ENCODE assay signal across 14 mouse cellular contexts in genomic region chr12:40247384-40247783, GRCm38 (mm10). TPM values are rescaled to one million over a fixed set of nuclear protein-coding genes. Genes with fewer than 3 reads are reported as not detected.
A peak's percentile ranks its signal among the peaks of the same experiment; 100 is the strongest.
DNase-seq lines count a peak whose midpoint lies in the region; ATAC-seq and TF ChIP-seq lines count a peak whose summit lies in the region.
"Had no signal": no experiment of that assay in that cellular context is flagged by ENCODE, and none has a peak within 500 bp of the region (broad histone marks: within the 10 kb centered on the region; RNA-seq: fewer than 3 reads in every experiment).

No protein-coding gene starts in this region.

- dilution Hi-C loops in CH12.LX (cut with MboI; ENCODE audit: extremely low pct_ligation_motif_present, extremely low pct_unique_long_range_greater_than_20kb, low sequenced_read_pairs) = no loop called here

- no peak for TF ChIP-seq EP300 in CH12.LX (IDR thresholded peaks at IDR 0.05; ENCODE audit: low read length)
- TF ChIP-seq EP300 in liver, postnatal 0 days (IDR thresholded peaks at IDR 0.05; ENCODE audit: low read depth) = no peak

- peak overlapping the region; percentile 43 for H3K4me2 ChIP-seq in CH12.LX (ENCODE audit: insufficient read depth, low read depth, poor library complexity, severe bottlenecking)
- H3K4me2 ChIP-seq in intestine, embryonic 15.5 days (replicated peaks) = no peak overlapping the region
- peak overlapping the region; percentile 38; the same call in 1 of the 2 replicates for H3K4me2 ChIP-seq in liver, postnatal 0 days (ENCODE audit: low read depth, low read length)
- H3K4me2 ChIP-seq: embryonic facial prominence, embryonic 12.5 days; hindbrain, embryonic 15.5 days had no signal

- no peaks in the 10 kb centered on the region for H3K36me3 ChIP-seq in liver, adult 2 months (ENCODE audit: control insufficient read depth, insufficient read depth, low read length)
- H3K36me3 ChIP-seq in CH12.LX (replicated peaks in 1 of 2; ENCODE audit: control insufficient read depth in 1 of 2, insufficient read depth in 1 of 2, low read length in 1 of 2) = no peaks in the 10 kb centered on the region
- no peaks in the 10 kb centered on the region for H3K36me3 ChIP-seq in intestine, embryonic 15.5 days
- H3K36me3 ChIP-seq in liver, postnatal 0 days (replicated peaks; ENCODE audit: insufficient read depth, low read length) = no peaks in the 10 kb centered on the region
- H3K36me3 ChIP-seq: embryonic facial prominence, embryonic 12.5 days; hindbrain, embryonic 15.5 days; limb, embryonic 10.5 days had no signal

- no peaks in the 10 kb centered on the region for H3K79me2 ChIP-seq in liver, adult 2 months (ENCODE audit: control insufficient read depth, insufficient read depth, low read length)
- H3K79me2 ChIP-seq in CH12.LX (replicated peaks; ENCODE audit: control insufficient read depth, extremely low read depth, insufficient read depth, poor library complexity, severe bottlenecking) = no peaks in the 10 kb centered on the region

- no peak for TF ChIP-seq CTCF in liver, adult 2 months (IDR thresholded peaks at IDR 0.05; ENCODE audit: low read depth, low read length)
- no peak for TF ChIP-seq CTCF in CH12.LX (conservative IDR thresholded peaks at IDR 0.05 in 1 of 2, IDR thresholded peaks at IDR 0.05 in 1 of 2; ENCODE audit: low read depth in 2 of 2, low read length in 2 of 2)
- TF ChIP-seq CTCF in liver, postnatal 0 days (IDR thresholded peaks at IDR 0.05; ENCODE audit: low read depth) = no peak

- H3K27me3 ChIP-seq in liver, adult 2 months (ENCODE audit: control insufficient read depth, insufficient read depth, low read length) = no peaks in the 10 kb centered on the region
- no peaks in the 10 kb centered on the region for H3K27me3 ChIP-seq in CH12.LX (replicated peaks)
- no peaks in the 10 kb centered on the region for H3K27me3 ChIP-seq in intestine, embryonic 15.5 days (replicated peaks)
- H3K27me3 ChIP-seq in liver, postnatal 0 days (ENCODE audit: insufficient read depth, low read length) = no peaks in the 10 kb centered on the region
- H3K27me3 ChIP-seq: embryonic facial prominence, embryonic 12.5 days; hindbrain, embryonic 15.5 days had no signal

- H3K4me3 ChIP-seq in liver, adult 2 months (ENCODE audit: insufficient read depth, low read depth, low read length) = no peak overlapping the region
- no peak overlapping the region for H3K4me3 ChIP-seq in CH12.LX (replicated peaks in 1 of 3; ENCODE audit: low read depth in 2 of 3, low read length in 2 of 3, poor library complexity in 1 of 3)
- no peak overlapping the region for H3K4me3 ChIP-seq in intestine, embryonic 15.5 days (replicated peaks)
- no peak overlapping the region for H3K4me3 ChIP-seq in liver, postnatal 0 days (ENCODE audit: low read depth, low read length)
- H3K4me3 ChIP-seq: embryonic facial prominence, embryonic 12.5 days; hindbrain, embryonic 15.5 days; limb, embryonic 10.5 days had no signal

- no peak overlapping the region for H3K9ac ChIP-seq in liver, adult 2 months (ENCODE audit: low read depth, low read length)
- H3K9ac ChIP-seq in CH12.LX (ENCODE audit: insufficient read depth, low read depth) = peak overlapping the region; percentile 10; the same call in 1 of the 2 replicates
- no peak overlapping the region for H3K9ac ChIP-seq in intestine, embryonic 15.5 days
- no peak overlapping the region for H3K9ac ChIP-seq in liver, postnatal 0 days (replicated peaks)
- H3K9ac ChIP-seq: embryonic facial prominence, embryonic 12.5 days; hindbrain, embryonic 15.5 days had no signal

- TF ChIP-seq POLR2A in liver, adult 2 months (IDR thresholded peaks at IDR 0.05; ENCODE audit: extremely low read depth, insufficient read depth, low read length) = no peak
- TF ChIP-seq POLR2A in CH12.LX (IDR thresholded peaks at IDR 0.05; ENCODE audit: low read depth, low read length) = no peak

- no peak overlapping the region for H3K27ac ChIP-seq in liver, adult 2 months (replicated peaks; ENCODE audit: insufficient read depth, low read depth, low read length)
- H3K27ac ChIP-seq in CH12.LX (ENCODE audit: insufficient read depth, low read depth) = no peak overlapping the region
- no peak overlapping the region for H3K27ac ChIP-seq in intestine, embryonic 15.5 days
- no peak overlapping the region for H3K27ac ChIP-seq in liver, postnatal 0 days (ENCODE audit: low read depth)
- H3K27ac ChIP-seq: embryonic facial prominence, embryonic 12.5 days; hindbrain, embryonic 15.5 days; limb, embryonic 10.5 days had no signal

- H3K4me1 ChIP-seq in liver, adult 2 months (ENCODE audit: control insufficient read depth, insufficient read depth, low read length) = peaks cover 4% of the 10 kb centered on the region; the same call in 1 of the 2 replicates
- peaks cover 20 to 39% of the 10 kb centered on the region in 2 experiments for H3K4me1 ChIP-seq in CH12.LX (ENCODE audit: control insufficient read depth in 1 of 2, insufficient read depth in 2 of 2)
- H3K4me1 ChIP-seq in intestine, embryonic 15.5 days (replicated peaks) = peaks cover 14% of the 10 kb centered on the region
- peaks cover 17% of the 10 kb centered on the region for H3K4me1 ChIP-seq in liver, postnatal 0 days (ENCODE audit: insufficient read depth)
- H3K4me1 ChIP-seq: embryonic facial prominence, embryonic 12.5 days had no signal

- H3K9me3 ChIP-seq in CH12.LX (replicated peaks; ENCODE audit: low read length) = no peaks in the 10 kb centered on the region
- H3K9me3 ChIP-seq in intestine, embryonic 15.5 days = no peaks in the 10 kb centered on the region
- no peaks in the 10 kb centered on the region for H3K9me3 ChIP-seq in liver, postnatal 0 days (ENCODE audit: low read length)
- H3K9me3 ChIP-seq: embryonic facial prominence, embryonic 12.5 days; hindbrain, embryonic 15.5 days; limb, embryonic 10.5 days had no signal

- 37% methylated on average over 4 of the region's 4 CpGs for WGBS in liver, adult 2 months
- 45% methylated on average over 4 of the region's 4 CpGs for WGBS in intestine, embryonic 15.5 days
- WGBS in liver, postnatal 0 days (ENCODE audit: insufficient replicate concordance) = 48% methylated on average over 4 of the region's 4 CpGs

- ATAC-seq in intestine, embryonic 15.5 days = peak; percentile 51
- ATAC-seq in liver, postnatal 0 days = peak; percentile 35; the same call in 1 of the 2 replicates
- ATAC-seq: midbrain, embryonic 16.5 days had no signal

- in situ Hi-C loops in CH12.LX (cut with MboI; ENCODE audit: low pct_ligation_motif_present, low pct_unique_long_range_greater_than_20kb, low sequenced_read_pairs) = no loop called here

- peak; percentile 25 for DNase-seq in liver, adult 2 months (ENCODE audit: extremely low read depth, low read depth, low spot score)
- DNase-seq in liver = no peak
- peak; percentile 31 for DNase-seq in CH12.LX (ENCODE audit: extremely low read depth)
- no peak for DNase-seq in liver, postnatal 0 days
- DNase-seq in adrenal gland, postnatal 10 days = no peak
- DNase-seq in urinary bladder, adult 18-20 months (ENCODE audit: low spot score in 2 of 2) = no peak
- DNase-seq: gastrocnemius, postnatal 14 days; layer of hippocampus, postnatal 36 days had no signal

- no peak for TF ChIP-seq RAD21 in CH12.LX (IDR thresholded peaks at IDR 0.05; ENCODE audit: low read depth, low read length)

TF ChIP-seq in CH12.LX, 34 proteins besides CTCF, POLR2A, EP300 and RAD21:
- TF ChIP-seq CHD1 (IDR thresholded peaks at IDR 0.05; ENCODE audit: low read depth, low read length) = no peak
- TF ChIP-seq USF1 (IDR thresholded peaks at IDR 0.05; ENCODE audit: low read depth, low read length) = no peak
- TF ChIP-seq ZC3H11A (IDR thresholded peaks at IDR 0.05; ENCODE audit: low read depth, low read length) = no peak
- no peak for TF ChIP-seq NRF1 (IDR thresholded peaks at IDR 0.05; ENCODE audit: low read depth, low read length)
- no peak for TF ChIP-seq HCFC1 (IDR thresholded peaks at IDR 0.05; ENCODE audit: low read depth, low read length)
- TF ChIP-seq JUN (IDR thresholded peaks at IDR 0.05; ENCODE audit: insufficient read depth, low read depth, low read length) = no peak
- TF ChIP-seq ZKSCAN1 (IDR thresholded peaks at IDR 0.05; ENCODE audit: borderline replicate concordance, low read depth, low read length) = no peak
- no peak for TF ChIP-seq ETS1 (conservative IDR thresholded peaks at IDR 0.05; ENCODE audit: low read depth, low read length)
- no peak for TF ChIP-seq IRF4 (IDR thresholded peaks at IDR 0.05; ENCODE audit: low read depth, low read length)

RNA-seq across cellular contexts. Expression of gene Ifrd1, which starts 0.9 kb away (rescaled TPM):
- total RNA-seq in liver, adult 2 months (2014; rRNA removed) = 17.6 and 24.3 TPM in 2 replicates
- 3.9 and 4.8 TPM in 2 replicates for polyA plus RNA-seq in liver, adult 2 months (2012; rRNA removed)
- total RNA-seq in CH12.LX (2012; rRNA removed) (98.2 and 105 TPM in 2 replicates), CH12.LX (2014; rRNA removed) (427 and 506 TPM in 2 replicates)
- polyA plus RNA-seq in CH12.LX (2012; ENCODE audit: insufficient read length, low read depth) = 258 and 269 TPM in 2 replicates
- 93.6 and 101 TPM in 2 replicates for polyA plus RNA-seq in intestine, embryonic 15.5 days (2015; fragmentation: Nextera tagmentation; extraction: Ambion mirVana)
- polyA plus RNA-seq in liver, postnatal 0 days (2015; fragmentation: Nextera tagmentation; extraction: Ambion mirVana) = 47.1 and 50.4 TPM in 2 replicates
- 100 to 1,000 TPM; 143 to 154 TPM for total RNA-seq in adrenal gland, postnatal 10 days (2021)

RNA-seq across cellular contexts. Expression of gene Lsmem1, which starts 48.1 kb away (rescaled TPM):
- total RNA-seq in liver, adult 2 months (2014; rRNA removed) = not detected in 2 replicates
- not detected in 2 replicates for polyA plus RNA-seq in liver, adult 2 months (2012; rRNA removed)
- not detected in 2 replicates for total RNA-seq in CH12.LX (2012; rRNA removed)
- not detected in 2 replicates for total RNA-seq in CH12.LX (2014; rRNA removed)
- not detected in 2 replicates for polyA plus RNA-seq in CH12.LX (2012; ENCODE audit: insufficient read length, low read depth)
- not detected in 2 replicates for polyA plus RNA-seq in intestine, embryonic 15.5 days (2015; fragmentation: Nextera tagmentation; extraction: Ambion mirVana)
- 0.24 TPM in 1 of 2 replicates, not detected in the other for polyA plus RNA-seq in liver, postnatal 0 days (2015; fragmentation: Nextera tagmentation; extraction: Ambion mirVana)
- total RNA-seq in adrenal gland, postnatal 10 days (2021) = 1 to 10 TPM in 1 of 2 experiments, under 1 TPM in 1; 0.45 to 2.3 TPM
- polyA plus RNA-seq: limb, embryonic 10.5 days; macrophage; midbrain, embryonic 16.5 days had no signal

Comparison
In these comparisons a context has a peak if more than half of its experiments do, and no peak if none do; other contexts are left out.
1. DNase-seq: peak in liver, adult 2 months (single experiment) and CH12.LX (single experiment); none in liver (single experiment), liver, postnatal 0 days (single experiment), adrenal gland, postnatal 10 days (single experiment) and urinary bladder, adult 18-20 months (0 of 2).